Mouse (Mus musculus) cerebral cortex, adult 2 months (tissue): ENCODE data around the gene Ptprm.

Experiments used
- WGBS: fragments of 180-500 bp; shearing (Covaris S2); methylation state at CpG from one replicate; pipeline ENCODE4 v1.1.7; 2018; 5-methylcytosine and 5-hydroxymethylcytosine counted together

Ptprm gene

DNA sequence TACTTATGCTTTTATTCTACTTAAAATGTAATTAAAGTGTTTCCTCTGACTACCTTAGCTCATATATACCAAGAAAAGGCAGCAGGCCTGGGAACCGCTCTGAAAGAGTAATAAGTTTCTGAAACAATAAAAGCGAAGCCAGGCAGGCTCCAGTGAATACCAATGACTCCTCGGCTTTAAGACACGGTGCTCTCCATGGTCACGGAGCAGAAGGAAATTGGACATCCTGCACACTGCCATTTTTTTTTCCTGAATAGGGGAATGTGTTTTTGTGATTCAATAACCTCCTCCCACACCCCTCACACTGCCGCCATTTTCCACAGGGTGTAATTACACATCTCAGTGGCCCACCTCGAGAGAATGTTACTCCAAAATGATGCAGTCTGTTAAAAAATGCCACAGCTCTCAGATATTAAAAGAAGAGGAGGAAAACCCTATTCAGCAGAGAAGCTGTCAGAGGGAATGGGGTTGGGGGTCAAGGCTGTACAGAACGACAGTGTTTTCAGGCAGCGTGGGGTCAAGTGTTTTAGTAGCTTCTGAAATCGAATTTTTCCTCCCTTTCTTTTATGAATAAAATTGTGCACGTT, 585.5 kb downstream of the Ptprm start:
- 77% methylated on average over 11 of the region's 11 CpGs for WGBS

DNA sequence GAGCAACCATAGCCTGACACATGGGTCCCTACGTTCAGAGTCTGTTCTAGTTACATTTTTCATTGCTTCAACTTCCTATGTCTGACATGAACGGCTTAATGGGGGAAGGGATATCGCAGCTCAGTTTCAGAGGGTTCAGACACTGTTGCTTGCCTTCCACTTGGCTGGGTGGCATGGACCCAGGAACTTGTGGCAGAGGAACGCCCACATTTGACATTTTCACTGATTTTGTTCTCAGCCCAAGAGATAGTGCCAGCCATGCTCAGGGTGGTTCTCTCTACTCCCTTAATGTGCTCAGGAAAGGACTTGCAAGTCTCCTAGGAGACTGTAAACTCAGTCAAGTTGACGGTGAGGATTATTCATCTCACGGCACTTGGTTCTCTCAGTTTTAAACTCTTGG, 588.1 kb downstream of the Ptprm start:
- 70% methylated on average over 6 of the region's 6 CpGs for WGBS

DNA sequence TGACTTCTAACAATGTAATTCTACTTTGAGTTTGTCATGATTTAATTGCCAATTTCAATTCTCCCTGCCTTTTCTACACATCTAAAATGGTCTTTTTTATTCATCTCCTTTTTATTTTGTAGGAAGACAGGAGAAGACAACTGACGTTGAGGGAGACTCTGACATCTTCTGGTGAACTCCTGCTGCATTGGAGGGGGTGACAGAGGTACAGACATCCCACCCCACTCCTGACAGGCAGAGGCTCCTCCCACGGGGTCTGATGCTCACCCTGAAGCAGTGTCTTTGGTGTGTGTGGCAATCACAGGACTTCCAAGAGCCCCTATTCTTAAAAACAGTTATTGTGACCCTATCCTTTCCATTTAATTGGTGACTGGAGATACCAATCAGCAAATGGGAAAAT, 589.8 kb downstream of the Ptprm start:
- WGBS: 81% methylated on average over 2 of the region's 2 CpGs

DNA sequence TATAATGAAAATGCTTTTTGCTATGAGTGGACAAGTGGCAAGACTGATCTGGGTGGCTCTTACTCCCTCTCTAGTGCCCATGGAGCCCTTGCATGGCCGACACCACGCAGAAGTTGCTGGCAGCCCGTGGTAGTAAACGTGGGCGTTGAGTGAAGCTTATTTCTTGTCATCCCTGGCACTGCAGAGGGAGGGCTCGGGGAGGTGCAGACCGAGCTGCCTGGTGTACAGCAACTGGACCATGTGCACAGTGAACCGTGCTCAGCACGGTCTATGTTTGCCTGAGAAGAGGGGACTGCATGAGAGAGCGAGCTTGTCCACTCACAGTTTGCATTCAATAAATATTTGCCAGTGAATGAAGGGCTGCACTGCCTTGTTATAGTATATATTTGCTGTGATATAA, 591.5 kb downstream of the Ptprm start:
- 81% methylated on average over 10 of the region's 10 CpGs for WGBS

DNA sequence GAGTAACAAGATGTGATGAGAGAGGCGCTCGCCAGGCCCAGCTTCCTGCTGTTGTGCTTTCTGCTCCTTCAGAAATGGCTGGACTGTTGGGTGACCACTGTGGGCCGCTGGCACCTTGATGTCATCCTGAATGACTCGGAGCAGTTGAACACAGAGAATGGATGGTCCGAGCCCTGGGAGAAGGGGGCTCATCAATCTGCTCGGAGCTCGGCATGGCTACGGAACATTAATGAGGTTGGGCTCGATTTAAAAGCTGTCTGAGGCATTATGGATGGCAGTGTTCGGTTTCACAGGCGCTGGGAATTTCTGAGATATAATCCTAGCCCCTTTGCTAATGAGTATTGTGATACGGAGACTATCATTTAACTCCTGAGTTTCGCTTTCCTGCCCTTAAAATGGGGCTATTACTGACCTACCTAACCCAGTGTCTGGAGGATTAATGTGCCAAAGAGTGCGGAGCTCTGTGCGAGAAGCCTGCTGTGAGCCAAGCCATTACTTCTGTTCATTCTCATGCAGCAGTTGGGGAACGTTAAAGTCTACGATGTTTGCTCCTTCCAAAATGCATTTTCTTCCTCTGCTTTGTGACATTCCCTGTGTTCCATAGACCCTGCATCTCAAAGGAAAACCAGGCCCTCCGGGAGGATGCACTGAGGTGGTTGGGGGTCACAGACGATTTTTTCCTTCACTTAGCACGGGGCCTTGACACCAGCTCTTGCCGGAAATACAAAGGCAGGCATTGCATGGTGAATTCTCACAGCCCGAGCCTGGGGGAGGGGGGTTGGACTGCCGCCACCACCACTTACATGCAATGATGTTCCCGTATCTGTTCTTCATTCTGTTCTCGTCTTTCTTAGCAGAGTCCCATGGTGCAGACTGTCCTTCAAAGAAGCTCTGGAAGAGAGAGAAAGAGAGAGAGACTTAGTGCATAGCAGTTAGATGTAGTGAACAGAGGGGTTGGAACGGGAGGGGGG, 592.6 kb downstream of the Ptprm start:
- 66% methylated on average over 26 of the region's 26 CpGs for WGBS

DNA sequence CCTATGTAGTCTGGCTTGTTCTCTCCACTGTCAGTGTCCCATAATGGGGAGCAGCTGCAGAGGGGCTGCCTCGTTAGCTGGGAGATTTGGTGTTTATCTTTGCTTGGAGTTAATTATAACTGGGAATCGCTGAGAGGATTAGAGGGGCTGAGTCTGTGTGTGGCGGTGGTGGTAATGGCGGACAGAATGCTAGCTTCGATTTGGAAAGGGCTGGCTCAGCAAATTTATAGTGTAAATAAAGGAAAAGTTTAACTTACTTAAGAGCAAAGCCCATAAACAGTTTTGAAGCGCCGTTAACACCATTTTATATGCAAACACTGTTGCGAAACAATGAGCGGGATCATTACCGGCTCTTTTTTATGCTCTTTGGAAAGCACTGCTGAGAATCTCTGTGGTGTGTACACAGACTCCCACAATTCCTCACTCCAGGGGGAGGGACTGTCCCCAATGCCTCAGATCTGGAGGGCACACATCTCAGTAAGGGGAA, 597.2 kb downstream of the Ptprm start:
- WGBS: 24% methylated on average over 10 of the region's 10 CpGs

DNA sequence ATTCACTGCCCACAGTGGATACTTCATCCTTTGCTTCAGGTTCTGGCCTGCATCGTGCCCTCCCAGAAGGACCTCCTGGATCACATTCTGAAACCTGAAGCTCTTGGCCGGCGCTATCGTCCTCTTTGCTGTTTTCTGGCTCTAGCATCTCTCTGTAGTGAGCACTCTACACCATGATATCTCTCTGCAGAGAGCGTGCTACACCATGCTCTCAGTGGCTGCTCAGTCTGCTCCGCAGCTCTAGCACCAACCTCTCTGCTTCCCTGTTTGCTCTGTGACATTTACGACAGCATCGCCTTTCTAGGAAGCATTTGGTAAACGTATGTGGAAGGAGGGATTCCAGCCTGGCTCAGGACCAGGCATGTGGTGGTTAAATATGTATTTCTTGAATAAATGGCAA, 597.8 kb downstream of the Ptprm start:
- WGBS: 62% methylated on average over 9 of the region's 9 CpGs

DNA sequence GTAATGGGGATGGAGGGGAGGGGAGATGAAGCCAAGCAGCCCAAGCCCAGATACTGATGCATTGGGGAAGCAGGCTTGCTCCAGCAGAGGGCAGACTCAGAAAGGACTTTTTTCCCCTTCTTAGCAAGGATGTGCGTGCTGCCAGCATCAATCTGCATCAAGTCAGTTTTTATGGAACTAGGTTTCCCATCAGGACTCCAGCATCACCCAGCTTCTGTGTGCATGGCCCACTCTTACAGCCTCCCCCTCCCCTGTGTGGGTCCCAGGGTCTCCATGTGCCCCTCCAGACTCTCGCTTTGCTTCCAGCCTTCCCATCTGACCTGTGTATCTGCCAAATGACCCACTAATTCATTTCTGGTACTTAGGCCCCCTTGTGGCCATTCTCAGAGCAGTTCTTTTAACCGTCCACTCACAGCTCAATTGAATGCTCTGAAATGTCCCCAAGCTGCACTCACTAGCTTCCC, 599.0 kb downstream of the Ptprm start:
- whole genome bisulfite sequencing: 51% methylated on average over 3 of the region's 3 CpGs

DNA sequence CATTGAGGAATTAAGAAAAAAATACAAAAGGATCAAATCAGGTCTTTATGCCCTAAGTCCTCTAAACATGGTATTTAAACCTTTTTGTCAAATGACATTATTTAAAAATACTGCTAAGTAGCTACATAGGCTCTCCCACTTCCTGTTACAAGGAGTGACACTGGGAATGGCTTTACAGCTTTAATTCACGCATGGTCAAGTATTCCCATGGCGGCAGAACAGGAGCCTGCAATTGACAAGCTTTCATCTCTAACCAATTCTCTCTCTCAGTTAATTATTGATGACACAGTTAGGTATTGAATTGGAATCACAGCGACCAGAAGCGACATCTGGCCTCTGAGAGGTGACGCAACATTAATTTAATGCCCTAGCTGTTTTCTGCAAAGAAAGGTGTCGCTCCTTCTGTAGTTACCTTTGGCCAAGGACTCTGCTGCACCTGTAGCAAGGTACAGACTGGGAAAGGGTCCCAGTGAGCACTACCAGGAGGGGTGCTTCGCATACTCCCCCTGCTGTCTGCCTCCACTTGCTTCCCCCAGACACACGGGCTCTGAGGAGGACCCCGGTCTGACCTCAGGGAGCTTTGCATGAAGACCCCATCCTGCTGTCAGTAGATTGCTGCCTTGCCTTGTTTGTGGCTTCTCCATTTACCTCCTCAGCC, 599.9 kb downstream of the Ptprm start:
- WGBS: 94% methylated on average over 9 of the region's 9 CpGs

DNA sequence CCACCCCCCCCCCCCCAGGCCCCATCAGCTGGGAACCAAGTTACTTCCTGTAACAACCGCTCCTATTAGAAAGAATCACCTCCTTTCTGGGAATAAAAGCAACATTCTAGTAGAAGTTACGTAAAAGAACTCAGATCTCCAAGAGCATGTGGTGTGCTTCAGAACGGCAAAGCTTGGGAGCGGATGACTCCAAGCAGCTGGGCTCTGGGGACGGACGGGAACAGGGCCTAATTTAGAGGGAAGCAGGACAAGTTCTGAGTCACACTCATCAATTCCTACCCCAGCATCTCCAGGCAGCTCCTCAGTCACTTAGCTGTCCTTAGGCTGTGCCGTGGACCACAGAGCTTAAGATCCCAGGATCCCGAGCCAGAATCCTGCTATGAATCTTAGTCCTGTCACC, 602.5 kb downstream of the Ptprm start:
- 80% methylated on average over 8 of the region's 8 CpGs for WGBS

DNA sequence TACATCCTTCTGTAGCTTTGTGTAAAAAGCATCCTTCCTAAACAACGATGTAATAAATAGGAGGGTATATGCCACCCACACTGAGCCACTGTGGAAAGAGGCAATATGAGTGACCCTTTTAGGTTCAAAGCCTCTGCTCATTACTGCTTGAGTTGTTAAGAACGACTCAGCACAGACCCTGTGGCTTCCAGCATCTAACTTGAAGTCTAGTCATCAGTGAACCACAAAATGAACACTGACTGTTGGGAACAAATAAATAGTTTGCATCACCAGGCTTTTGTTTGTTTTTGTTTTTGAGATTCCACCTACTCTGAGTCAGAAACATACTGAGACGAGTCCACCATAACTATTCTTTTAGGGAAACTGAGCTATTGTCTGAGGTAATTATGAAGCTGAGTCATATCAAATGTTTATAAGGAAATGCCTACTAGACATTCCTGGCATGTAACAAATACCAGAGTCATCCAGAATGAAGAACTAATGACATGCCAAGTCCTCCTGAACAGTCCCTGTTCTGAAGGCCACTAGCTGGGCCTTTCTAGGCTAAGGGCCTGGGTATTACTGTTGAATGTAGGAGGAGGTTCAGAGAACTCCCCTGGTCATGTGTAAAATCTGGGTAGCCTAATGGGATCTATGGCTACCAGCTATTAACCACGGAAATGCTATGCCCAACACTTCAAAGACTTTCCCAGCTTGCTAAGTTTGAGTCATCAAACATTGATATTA, 603.6 kb downstream of the Ptprm start:
- WGBS: 70% methylated on average over 4 of the region's 4 CpGs

DNA sequence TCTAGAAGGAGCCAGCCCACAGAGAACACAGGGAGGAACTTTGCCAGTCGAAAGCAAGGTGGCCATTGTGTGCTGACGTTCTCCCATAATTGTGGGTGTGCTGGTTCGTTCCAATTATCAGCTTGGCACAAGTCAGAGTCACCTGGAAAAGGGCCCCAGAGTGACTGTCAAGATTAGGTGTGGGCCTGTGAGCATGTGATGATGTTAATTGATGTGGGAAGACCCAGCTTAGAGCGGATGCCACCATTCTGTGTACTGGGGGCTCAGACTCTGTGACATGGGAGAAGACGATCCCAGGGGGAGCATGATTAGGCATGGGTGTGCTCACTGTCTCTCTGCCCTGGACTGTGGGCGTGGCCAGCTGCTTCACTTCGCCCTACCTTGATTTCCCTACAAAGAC, 604.3 kb downstream of the Ptprm start:
- 84% methylated on average over 7 of the region's 7 CpGs for WGBS

DNA sequence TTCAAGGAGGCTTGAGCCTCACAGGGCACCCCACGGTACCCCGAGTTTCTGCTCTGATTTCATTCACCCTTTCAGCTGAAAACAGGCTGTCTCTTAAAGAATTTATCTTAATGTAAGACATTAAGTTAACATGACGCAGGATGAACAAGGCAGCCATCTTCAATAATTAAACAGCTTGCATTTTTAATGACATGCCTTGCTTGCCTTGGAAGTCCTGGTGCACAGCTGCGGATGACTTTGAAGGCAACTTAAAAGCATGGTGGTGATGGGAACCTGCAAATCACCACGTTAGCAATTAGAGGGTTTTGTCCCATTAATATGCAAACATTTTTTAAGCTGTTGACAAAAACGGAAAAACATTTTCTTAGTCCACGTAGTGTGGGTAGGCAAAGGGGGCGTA, 607.8 kb downstream of the Ptprm start:
- whole genome bisulfite sequencing: 87% methylated on average over 8 of the region's 8 CpGs

DNA sequence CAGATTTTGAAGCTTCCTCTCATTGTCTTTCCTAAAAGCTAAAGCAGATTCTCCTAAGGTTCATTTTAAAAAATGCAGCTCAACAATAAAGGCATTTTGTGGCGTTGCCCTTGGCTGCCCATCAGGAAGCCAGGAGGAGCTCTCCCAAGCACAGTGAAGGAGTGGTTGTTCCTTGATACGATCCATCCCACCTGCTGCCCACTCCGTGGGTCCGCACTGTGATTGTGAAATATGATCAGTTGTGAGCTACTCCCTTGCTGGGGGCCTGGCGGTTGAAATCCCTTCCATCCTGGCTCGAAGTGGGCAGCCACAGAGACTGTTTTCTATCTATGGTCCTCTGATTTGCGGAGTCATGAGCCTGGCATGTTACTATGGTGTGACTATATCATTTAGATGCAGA, 610.9 kb downstream of the Ptprm start:
- 89% methylated on average over 7 of the region's 7 CpGs for WGBS

DNA sequence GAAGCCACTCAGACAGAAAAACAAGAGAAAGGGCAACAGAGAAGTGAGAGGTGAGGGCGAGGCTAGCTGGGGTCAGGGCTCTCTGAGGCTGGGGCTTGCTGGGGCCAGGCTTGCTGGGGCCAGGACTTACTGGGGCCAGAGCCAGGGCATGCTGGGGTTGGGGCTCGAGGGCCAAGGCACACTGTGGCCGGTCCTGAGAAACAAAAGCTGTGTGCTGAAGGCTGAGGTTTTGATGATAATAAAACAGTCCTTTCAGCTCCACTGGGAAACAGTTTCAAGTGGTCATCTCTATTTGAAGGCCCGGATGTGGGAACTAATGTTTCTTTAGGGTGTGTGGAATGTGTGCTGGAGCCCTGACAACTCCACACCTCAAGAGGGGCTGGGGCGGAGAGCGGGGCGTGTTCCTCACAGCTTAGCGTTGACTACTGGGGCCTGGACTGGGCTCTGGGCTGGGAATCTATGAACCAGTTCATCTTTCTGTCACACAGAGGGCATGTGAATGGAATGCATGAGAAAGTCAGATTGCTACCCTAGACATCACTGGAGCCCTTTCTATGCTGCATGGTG, 615.4 kb downstream of the Ptprm start:
- 83% methylated on average over 8 of the region's 8 CpGs for whole genome bisulfite sequencing

DNA sequence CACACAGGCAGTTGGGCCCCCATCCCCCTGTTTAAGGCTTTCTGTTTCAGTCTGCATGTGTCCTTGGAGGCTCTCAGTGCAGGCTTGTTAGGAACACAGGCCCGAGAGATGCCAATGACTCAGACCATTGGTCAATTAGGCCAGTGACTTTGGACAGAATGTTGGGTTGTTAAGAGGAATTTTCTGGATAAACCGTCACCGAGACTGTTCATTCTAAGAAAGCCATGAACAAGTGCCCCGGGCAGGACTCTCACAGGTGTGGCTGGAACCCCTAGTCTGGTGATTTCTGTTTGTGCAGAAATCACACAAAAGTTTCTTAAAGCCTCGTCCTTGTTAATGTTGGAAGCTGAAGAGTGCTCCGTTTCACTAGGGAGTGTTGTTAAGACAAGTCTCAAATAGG, 615.9 kb downstream of the Ptprm start:
- WGBS: 86% methylated on average over 6 of the region's 6 CpGs

DNA sequence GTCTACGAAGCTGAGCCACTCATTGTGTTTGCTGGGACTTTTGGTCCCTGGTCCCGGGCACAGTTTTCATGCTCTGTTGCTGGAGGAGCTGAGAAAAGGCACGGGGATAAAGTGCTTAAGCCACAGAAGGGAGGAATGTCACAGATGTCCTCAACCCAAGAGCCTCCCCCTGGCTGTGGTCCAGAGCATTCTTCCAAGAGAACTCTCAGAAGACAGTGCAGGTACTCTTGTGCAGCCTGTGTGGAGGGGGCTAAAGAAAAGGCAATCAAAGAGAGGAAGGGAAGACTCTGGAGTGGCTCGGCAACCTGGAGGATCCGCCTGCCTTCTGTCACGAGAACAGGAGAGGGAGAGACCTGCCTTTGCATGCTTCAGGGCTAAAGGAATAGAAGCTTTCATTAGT, 617.8 kb downstream of the Ptprm start:
- WGBS: 87% methylated on average over 6 of the region's 6 CpGs

DNA sequence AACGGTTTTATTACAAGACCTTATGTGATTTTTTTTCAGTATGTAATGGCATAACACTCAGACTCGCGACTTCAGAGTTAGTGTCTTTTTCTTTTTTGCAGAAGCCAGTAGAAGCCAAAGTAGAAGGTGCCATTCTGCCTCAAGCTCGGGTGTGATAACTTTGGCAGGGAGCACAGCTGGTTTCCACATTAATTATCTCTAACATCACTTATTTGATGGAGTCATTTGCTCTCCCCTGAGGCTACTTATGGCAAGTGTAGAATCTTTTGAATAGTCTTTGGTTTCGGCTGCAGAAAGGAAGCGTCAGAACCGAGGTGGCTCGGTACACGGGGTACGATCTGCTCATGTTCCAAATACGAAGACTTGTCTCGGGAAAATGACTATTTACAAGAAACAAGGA, 620.7 kb downstream of the Ptprm start:
- 88% methylated on average over 12 of the region's 12 CpGs for WGBS

DNA sequence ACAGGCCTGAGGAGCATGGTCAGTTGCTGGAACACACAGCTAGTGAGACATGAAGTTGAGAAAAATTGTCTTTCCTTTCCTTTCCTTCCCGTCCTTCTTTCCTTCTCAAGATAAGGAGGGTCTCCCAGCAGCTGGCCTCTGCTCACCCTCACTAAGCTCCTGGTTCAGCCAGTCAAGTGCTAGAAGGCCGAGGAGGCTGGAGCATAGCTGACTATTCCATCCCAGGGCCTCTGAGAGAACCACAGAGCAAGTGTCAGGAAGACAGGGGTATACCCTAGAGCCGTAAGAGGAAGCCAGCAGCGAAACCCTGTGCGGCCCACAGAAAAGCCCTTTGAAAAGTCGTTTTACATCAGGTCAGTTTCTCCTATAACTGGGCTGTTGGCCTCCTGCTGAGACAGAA, 624.3 kb downstream of the Ptprm start:
- WGBS: 85% methylated on average over 6 of the region's 6 CpGs

DNA sequence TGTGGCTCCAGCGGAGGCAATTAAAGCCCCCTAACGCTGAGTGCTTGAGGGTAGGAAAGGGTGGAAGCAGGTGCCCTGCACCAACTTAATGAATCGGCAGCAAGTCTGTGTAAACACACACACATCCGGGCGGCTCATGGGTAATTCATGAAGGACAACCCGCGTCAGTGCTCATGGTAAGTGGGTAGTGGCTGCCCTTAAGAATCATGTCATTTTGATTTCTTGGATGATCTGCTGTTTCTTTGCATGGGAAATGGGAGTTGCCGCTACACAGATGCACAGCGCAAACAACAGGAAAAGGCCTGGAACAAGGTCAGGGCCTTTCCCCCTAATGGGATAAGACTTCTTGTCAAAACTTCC, 633.3 kb downstream of the Ptprm start:
- WGBS: 65% methylated on average over 9 of the region's 9 CpGs

DNA sequence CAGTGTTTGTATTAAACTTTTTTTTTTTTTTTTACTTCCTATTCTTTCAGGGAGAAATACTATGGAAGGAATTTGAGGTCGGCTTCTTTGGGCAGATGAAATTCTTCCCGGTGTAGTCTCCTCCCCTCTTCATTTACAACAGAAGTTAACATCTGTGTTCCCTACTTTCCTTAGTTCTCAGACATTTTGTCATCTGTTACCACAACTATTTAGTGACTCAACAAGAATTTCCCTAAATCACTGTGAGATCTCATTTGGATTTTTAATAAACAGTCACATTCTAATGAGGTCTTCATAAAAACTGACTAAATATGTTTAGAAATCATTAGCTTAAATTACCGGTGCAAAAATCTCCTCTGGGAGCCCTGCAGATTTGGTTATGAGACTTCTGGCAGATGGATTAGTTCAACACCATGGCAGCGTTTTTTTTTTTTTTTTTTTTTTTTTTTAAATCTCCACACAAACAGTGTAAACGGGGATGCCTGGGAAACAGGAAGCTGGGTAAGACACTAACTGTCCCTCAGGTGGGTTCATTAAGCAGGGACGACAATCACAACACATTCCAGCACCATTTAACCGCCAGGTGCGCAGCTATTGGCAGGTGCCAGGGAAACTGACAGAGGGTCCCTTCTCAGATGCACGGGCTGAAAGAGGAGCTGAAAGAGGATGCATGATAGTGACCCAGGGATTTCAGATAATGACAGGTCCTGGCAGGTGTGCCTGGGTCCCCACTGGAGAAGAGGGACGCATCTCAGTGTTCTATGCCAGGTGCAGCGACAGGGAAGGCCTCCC, 633.9 kb downstream of the Ptprm start:
- 68% methylated on average over 11 of the region's 11 CpGs for WGBS
